Mouse (Mus musculus): ENCODE results near the gene Bhlhe40.

Gene Bhlhe40

DNA sequence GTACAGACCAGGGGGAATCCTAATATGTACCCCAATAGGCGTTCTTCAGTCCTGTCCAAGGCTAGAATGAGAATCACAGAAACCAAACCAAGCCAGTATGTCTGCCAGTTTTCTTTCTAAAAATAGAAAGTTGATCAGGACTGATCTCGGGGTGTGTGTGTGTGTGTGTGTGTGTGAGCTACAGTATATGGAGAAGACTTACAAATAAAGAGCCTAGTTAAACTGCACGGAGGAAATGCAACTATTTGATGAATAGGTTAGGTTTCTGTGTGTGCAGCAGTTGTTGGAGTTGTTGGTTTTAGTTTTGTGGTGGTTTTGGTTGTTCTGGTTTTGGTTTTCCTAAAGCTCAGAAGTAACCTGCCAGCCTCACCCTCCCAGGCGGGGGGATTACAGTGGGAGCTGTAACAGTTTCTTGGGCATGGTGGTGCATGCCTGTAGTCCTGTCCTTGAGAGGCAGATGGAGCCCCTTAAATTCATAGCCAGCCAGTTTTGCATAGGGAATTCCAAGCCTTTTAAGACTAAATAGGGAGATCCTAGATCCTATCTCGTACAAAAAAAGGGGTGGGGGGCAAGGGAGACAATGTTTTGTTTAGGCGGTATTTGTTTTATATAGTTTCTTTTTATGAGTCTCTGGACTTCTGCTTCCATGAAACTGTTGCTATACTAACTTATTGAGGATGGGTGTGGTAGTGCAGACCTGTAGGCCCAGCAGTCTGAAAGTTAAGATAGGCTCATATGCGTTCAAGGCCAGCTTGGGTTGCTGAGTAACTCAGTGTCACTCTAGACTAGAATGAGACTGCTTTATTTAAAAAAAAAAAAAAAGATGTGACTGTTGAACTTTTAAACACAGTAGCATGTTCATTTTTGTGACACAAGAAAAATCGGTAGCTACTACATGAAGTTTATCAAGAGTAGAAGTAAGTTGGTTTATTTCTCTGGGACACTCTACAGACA is 3.1 kb downstream of the Bhlhe40 start:
- no peak for DNase-seq (ENCODE audit: low read depth, low spot score)

- no peak for DNase-seq (ENCODE audit: low read depth, low spot score)
Observed at GRCm38 (mm10) chr6:108664533-108665150, 4.2 kb downstream of the Bhlhe40 start.

DNA sequence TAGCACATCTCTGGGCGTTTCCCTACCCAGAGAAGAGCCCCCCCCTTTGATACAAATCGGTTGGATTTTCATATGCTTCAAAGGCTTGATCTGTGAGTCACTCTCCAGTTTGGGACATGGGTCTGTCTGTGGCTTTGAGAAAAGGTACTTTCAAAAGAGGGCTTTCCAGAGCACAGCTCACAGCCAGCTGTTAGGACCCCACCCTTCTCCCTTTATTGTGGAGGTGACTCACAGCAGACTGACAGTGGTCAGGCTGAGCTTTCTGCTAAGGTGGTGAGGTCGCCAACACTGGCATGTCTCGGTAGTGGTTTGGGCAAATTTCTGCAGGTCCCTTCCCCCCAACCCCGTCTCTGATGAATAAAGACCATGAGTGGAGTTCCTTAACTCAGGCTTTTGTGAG is 5.2 kb downstream of the Bhlhe40 start:
- DNase-seq (ENCODE audit: low read depth, low spot score): no peak

- DNase-seq (ENCODE audit: low read depth, low spot score): no peak
Observed at GRCm38 (mm10) chr6:108666648-108667488, 6.4 kb downstream of the Bhlhe40 start.

DNA sequence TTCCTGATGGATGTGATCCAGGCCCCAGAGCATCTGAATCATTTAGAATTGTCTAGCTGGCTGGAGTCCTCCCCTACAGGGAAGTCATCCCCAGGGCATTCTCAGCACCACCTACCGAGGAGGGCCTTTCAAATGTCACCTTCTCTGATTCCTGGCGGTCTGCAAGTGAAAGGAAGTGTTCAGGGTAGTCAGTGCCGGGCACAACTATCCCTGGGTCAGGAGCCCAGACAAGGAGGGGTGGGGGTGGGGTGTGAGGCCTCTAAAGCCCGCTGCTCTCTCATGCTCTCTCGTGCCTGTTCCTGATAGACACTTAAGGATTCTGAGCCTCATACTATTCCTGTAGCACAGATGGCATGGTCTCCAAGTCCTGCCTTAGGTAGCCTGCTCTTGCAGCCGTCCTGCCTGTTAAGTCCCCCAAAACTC is 7.2 kb downstream of the Bhlhe40 start:
- no peak for DNase-seq (ENCODE audit: low read depth, low spot score)

- peak; percentile 80 for DNase-seq (ENCODE audit: low read depth, low spot score)
Observed at GRCm38 (mm10) chr6:108668321-108668786, 7.9 kb downstream of the Bhlhe40 start.

- DNase-seq (ENCODE audit: low read depth, low spot score): no peak
Observed at GRCm38 (mm10) chr6:108670276-108670675, 9.8 kb downstream of the Bhlhe40 start.

- no peak for DNase-seq (ENCODE audit: low read depth, low spot score)
Observed at GRCm38 (mm10) chr6:108670821-108671220, 10.4 kb downstream of the Bhlhe40 start.

GRCm38 (mm10) chr6:108672094-108672493 is 11.7 kb downstream of the Bhlhe40 start:
- DNase-seq (ENCODE audit: low read depth, low spot score): no peak

DNA sequence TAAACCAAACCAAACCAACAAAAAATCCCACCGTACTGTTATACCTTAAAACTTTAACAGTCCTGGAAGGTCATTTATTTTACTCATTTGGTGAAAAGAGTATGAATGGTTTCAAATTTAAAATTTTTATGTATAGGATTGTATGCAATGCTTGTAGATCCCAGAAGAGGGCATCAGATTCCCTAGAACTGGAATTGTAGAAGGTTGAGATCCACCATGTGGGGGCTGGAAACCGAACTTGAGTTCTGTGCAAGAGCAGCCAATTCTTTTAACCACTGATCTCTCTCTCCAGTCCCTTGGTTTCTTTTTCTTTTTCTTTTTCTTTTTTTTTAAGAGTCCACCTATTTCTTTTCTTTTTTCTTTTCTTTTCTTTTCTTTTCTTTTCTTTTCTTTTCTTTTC is 13.8 kb downstream of the Bhlhe40 start:
- DNase-seq (ENCODE audit: low read depth, low spot score): no peak

- DNase-seq (ENCODE audit: low read depth, low spot score): no peak
Observed at GRCm38 (mm10) chr6:108676783-108677340, 16.4 kb downstream of the Bhlhe40 start.

DNA sequence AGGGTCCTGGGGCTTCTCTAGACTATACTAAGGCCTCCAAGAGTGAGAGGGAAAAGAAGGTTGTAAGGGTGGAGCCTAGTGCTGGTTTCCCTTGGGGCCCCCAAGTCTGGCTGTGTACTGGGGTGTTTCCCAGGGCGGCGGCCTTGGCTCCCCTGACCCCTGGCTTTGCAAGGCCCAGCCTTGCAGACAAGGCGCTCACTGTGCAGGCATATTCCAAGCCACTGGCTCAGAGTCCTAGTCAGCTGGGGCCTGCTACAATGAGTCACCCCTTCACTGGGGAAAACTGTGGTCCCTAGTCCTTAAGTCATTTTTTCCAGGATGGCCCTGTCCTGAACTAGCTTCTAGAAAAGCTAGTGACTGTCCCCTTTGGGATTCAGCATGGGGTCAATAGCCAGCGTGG is 17.3 kb downstream of the Bhlhe40 start:
- no peak for DNase-seq (ENCODE audit: low read depth, low spot score)

- DNase-seq (ENCODE audit: low read depth, low spot score): no peak
Observed at GRCm38 (mm10) chr6:108678227-108678626, 17.8 kb downstream of the Bhlhe40 start.

DNA sequence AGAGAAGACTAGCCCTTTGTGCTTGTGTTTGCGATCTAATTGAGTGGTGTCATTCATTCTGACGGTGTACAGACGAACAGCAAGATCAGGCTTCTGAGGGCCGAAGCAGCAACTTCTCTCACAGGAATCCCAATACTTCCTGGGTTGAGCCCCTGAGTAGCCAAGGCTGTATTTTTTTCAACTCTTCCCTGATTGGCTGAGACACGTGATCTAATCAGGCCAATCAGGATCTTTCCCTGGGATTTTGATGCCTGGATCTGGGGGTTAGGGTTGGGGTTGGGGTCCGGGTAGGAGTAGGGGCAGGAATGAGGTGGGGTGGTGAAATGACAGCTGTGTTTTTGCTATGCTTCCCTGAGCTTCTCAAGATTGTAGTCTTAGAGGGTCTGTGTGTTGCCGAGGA is 20.1 kb downstream of the Bhlhe40 start:
- no peak for DNase-seq (ENCODE audit: low read depth, low spot score)

DNA sequence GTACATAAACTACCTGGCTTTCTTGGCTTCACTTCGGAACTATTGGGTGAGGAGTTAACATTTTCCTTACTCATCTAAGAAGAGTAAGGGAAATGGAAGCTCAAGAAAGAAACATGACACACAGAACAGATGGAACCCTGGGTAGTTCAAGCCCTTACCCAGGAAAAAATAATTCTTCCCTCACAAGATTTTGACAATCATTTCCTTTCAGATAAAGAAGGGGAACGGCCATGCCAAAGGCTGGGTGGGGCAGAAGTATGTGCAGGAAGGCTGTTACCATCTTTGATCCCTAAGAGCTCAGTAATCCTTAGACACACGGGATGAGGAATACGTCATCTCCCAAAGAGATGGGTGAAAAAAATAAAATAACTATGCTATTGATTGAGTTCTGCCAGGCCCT is 20.7 kb downstream of the Bhlhe40 start:
- DNase-seq (ENCODE audit: low read depth, low spot score): no peak

GRCm38 (mm10) chr6:108683140-108683539 is 22.7 kb downstream of the Bhlhe40 start:
- no peak for DNase-seq (ENCODE audit: low read depth, low spot score)

GRCm38 (mm10) chr6:108684430-108684829 is 24.0 kb downstream of the Bhlhe40 start:
- no peak for DNase-seq (ENCODE audit: low read depth, low spot score)

- DNase-seq (ENCODE audit: low read depth, low spot score): no peak
Observed at GRCm38 (mm10) chr6:108685758-108686355, 25.4 kb downstream of the Bhlhe40 start.

GRCm38 (mm10) chr6:108686930-108687329 is 26.5 kb downstream of the Bhlhe40 start:
- no peak for DNase-seq (ENCODE audit: low read depth, low spot score)

DNA sequence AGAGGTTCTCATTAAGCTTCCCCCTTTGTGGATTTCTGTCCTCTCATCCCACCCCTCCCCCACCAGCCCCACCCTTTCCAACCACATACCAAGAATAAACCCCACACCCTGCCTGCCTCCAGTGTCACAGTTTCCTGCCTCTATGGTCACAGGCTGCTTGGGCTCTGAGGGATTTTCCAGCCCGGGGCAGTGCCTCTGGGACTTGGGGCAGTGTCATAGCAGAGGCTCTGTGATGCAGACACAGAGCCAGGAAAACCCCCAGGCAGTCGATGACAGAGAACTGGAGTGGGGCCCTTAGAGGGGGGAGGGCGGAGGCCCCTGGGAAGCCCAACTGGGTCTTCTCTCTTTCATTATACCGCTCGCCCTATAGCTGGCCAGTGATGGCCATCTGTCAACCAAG is 27.9 kb downstream of the Bhlhe40 start:
- no peak for DNase-seq (ENCODE audit: low read depth, low spot score)

- no peak for DNase-seq (ENCODE audit: low read depth, low spot score)
Observed at GRCm38 (mm10) chr6:108692986-108693385, 32.6 kb downstream of the Bhlhe40 start.
